Mouse (Mus musculus) common myeloid progenitor, adult 5-6 weeks (primary cell): ENCODE measurements around the gene Cep63. TPM values are rescaled to one million over a fixed set of nuclear protein-coding genes. Genes with fewer than 3 reads are reported as not detected.

ENCODE experiments used
- total RNA-seq: library from RNA; stranded (forward); fragments of 200-1000, 187-1606 nt; gene quantifications from 2 replicates; pipeline ENCODE4 v1.2.3, GENCODE M21; 2017

Cep63 gene
- total RNA-seq, 1 experiment from 2014 or later = 34.8 TPM

Other genes starting within 250 kb of the Cep63 start
- not detected in 2 replicates for gene Ky, start 120.8 kb downstream of the Cep63 start, total RNA-seq
- 141 and 189 TPM in 2 replicates for gene Anapc13, start 238 bp downstream of the Cep63 start, total RNA-seq
- gene Amotl2, start 90.1 kb upstream of the Cep63 start, total RNA-seq = 0.09 and 1.4 TPM in 2 replicates
- gene Ryk, start 208.4 kb upstream of the Cep63 start, total RNA-seq = 7.0 and 8.8 TPM in 2 replicates